Mouse (Mus musculus) kidney, postnatal 36 days (tissue): Measurements from ENCODE around the gene Ppm1l.

ENCODE experiments used
- DNase-seq, 2 experiments: peaks; one replicate each; pipeline ENCODE4 v3.0.0; 2021 to 2022; ENCODE audit warnings: mixed read lengths in 2 of 2

Ppm1l gene

DNA sequence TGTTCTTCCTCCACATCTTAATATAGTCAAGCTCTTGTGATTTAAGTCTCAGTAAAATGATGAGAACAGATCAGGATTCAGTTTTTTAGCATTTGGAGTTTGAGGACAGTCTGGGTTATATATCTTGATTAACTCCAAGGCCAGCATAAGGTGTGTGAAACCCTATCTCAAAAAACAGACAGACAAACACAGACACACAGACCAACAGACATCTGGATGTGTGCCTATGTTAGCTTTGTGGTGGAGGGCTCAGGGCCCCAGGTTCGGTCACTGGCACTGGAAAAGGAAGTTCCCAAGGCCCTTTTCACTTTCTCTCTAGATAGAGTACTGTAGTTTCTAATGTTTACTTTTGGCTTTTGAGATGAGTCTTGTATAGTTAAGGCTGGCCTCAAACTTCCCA lies 23.8 kb downstream of the Ppm1l start:
- no peak for DNase-seq

DNA sequence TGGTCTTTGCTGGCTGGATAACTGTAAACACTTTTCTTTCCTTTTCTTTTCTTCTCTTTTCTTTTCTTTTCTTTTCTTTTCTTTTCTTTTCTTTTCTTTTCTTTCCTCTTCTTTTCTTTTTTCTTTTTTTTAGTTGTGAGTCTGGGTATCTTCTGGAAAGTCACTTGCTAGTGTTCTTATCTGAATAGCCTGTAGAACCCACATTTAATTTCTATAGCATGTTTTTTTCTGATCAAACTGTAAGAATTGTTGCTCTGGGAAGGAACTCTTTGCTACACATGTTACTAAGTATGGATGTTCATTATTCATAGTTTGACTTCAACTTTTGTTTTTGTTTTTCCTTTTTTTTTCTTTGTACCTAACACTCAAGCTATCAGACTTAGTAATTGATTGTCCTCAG lies 24.3 kb downstream of the Ppm1l start:
- no peak for DNase-seq

DNA sequence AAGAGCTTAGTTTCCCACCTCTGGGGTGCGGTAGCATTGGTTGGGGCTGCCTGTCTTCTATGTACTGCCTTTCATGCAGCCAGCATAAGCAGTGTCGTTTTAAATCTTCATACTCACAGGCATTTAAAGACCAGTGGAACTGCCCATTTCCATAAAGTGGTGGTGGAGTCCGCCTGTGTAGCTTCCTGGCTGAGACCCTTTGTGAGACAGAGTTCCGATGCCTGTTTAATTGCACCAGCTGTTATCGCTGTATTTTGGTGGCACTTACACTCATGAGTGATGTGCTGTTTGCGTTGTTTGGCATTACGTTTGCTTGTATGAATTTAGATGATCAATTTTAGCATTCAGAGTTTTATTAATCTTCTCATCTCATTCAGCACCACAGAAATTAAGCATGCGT lies 24.9 kb downstream of the Ppm1l start:
- no peak for DNase-seq

DNA sequence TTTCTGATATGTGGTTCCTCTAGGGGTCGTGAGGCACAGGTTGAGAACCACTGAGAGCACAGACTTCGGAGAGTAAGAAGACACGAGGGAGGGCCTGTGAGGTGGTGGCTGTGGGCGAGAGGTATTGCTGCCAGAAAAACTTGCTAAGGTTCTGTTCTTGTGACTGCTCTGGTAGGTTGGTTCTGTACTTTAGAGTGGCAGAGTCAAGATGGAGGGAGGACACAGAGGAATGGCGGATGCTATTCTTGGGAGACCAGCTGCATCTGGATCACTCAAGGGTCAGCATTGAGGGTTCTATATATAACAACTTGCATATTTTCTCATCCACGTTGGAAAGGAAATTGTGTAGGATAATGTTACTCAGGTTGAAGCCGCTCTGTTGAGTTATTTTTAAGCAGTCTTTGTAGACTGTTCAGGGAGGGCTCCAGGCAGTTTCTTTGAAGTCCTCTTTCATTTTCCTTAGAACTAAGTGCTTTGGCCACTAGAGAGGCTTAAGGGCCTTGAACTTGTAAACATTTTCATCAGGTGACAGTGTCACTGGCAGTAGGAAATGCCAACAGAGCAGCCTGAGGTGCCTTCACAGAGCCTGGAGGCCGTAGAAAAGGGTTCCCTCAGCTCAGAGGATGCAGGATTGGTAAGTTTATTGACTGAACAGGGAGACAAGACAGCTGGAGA lies 25.7 kb downstream of the Ppm1l start:
- no peak for DNase-seq

DNA sequence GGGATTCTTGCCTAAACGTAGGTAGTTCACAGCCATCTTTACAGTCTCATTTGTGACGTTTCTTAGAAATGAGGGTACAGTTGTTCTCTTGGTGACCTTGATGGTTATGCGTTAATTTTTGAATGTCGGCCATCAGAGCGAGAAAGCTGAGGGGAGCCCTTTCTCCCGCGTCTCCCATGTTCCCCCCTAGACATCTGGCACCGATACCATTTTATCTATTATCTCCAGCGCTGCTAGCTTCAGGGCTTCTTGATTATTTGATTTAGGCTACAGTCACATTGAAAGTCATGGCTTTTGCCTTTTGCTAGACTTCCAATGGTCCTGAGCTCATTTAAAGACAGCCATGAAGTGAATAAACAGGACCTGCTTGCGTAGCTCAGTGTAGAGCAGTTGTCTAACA lies 26.5 kb downstream of the Ppm1l start:
- DNase-seq = no peak

DNA sequence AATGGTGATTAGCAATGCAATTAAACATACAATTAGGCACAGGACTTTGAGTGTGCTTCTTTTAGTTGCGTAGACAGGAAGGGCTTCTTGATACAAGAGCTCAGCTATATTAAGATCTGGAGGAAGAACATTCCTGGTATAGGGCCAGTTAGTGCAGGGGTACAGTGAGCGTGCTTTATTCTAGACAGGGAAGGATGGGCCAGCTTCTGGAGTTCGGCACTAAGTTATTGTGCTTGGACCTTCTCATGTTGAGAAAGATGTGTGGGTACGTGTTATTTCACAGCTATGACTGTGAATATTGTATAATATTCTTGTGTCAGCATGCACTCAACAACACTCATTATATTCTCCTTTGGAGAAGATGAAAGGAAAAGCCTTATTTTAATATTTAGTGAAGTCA lies 29.9 kb downstream of the Ppm1l start:
- DNase-seq = no peak

DNA sequence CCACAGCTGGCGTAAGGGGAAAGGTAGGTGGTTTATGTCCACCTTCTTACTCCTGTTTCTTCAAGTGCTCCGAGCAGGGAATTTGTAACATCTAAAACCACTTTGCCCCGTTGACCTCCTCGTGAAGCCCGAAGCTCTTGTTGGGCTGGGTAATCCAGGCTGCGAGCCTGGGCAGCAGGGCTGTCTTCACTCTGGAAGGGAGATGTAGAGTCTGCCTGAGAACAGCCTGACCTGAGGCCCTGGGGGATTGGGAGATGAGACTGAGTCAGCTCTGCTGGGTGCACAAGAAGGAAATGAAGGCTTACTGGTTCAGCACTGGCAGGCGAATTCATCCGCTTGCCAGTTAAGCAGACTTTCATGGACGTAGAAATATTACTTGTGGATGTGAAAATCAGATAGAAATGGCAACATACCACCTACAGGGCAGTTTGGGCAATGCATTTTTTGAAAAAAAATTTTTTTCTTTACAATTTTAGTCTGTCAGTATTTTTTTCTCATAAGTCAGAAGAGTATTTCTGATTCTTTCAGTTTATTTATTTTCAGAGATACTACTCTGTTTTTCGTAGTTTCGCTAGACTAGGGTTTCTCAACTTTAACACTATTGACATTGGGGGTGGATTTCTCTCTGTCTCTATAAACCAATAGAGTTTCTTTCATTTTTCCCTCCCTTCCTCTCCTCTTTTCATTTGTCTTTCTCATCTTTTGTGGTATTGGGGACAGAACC lies 31.7 kb downstream of the Ppm1l start:
- DNase-seq = no peak

DNA sequence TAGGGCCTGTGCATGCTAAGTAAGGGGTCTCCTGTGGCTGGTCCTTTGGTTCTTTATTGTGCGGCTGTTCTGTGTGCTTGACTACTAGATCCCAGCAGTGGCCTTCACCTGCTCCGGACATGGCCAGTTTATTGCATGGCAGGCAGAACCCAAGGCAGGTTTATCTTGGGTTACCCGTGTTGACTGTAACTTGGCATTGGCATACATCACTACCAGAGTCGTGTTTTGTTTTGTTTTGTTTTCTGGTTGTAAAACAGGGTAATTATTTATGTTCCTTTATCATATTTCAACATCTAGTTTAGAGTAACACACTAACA lies 32.2 kb downstream of the Ppm1l start:
- no peak for DNase-seq

DNA sequence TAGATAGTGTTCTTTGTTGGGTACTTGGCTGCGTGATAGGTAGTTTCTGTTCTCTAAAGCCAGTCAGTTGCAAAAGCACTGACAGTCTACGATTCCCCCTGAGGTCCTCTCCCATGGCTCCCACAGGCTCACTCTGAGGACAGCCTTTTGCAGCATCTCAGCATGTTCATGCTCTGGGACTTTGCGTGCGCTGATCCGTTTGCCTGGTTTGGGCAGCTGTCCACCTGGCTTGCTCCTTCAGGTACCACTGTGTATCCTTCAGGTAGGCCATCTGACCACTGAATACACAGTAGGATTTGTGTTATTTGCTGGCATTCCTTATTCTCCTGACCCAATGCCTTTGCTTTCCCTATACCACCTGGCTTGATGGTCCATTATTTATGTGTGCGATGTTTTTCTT lies 33.3 kb downstream of the Ppm1l start:
- no peak for DNase-seq

DNA sequence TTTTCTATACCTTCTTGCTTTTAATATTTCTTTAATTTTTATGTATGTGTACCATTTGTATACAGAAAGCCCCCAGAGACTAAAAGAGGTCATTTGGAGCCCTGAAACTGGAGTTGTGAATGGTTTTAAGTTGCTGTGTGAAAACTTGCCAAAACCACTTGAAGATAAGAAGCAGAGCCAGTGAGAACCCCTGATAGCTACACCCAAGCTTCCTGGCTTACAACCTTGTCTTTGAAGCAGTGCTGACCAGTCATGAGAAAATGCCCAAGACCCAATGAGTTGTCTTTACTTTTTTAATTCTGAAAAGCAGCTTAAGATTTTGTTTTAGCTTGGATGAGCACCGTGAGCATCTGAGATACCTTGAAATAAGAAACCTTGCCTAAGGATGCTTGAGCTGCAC lies 35.5 kb downstream of the Ppm1l start:
- no peak for DNase-seq

DNA sequence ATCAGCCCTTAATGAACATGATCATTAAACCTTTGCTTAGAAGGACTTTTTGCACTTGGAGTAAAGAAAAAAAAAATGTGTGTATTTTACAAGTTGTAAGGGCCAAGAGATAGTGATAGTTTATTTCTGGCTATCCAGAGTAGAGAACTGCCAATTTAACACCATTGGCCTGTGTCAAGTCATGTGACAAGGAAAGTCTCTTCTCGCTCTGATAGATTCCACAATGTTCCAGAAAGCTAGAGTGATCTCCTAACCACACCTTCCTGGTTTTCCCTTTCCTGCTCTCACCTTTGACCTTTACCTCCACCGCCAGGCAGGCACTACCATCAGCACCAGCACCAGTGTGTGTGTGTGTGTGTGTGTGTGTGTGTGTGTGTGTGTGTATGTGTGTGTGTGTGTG lies 38.0 kb downstream of the Ppm1l start:
- no peak for DNase-seq

DNA sequence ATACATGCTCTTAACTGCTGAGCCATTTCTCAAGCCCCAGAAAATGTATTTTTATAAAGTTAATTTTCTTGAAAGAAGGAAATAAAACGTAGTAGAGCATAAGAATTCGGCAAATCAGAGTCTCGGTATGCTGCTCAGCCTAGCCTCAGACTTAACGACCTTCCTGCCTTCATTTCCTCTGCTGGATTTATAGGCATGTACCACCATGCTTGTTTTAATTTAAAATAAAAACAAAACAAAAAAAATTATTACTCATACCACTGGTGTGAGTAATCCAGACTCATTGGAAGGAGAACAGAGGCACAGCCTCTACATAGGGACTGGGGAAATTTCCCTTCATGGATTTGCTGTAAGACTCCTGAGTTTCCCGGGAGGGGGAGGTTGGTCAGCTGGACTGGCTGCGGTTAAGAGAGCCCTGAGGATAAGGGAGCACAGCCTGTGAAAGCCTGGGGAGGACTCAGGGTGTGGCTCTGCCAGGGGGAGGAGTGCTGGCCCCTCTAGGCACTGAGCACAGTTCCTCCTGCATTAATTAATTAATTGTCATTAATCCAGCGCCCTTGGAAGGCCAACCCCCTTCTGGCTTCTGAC lies 39.5 kb downstream of the Ppm1l start:
- DNase-seq = no peak

DNA sequence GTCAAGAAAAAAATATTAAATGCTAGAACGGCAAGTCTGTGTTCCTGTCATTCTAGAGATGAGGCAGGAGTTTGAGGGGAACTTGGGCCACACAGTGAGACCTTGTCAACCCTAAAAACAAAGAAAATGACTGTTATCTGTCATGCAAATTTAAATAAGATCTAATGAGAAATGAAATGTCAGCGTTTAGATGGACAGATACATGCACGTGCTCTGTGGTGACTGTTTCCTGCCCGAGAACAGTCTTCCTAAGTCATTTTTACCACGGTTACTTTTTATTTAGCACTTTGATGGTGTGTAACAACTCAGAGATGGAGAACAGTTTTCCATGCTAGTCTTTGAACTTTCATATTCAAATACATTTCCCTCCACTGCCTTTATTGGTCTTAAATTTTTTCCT lies 40.1 kb downstream of the Ppm1l start:
- no peak for DNase-seq

DNA sequence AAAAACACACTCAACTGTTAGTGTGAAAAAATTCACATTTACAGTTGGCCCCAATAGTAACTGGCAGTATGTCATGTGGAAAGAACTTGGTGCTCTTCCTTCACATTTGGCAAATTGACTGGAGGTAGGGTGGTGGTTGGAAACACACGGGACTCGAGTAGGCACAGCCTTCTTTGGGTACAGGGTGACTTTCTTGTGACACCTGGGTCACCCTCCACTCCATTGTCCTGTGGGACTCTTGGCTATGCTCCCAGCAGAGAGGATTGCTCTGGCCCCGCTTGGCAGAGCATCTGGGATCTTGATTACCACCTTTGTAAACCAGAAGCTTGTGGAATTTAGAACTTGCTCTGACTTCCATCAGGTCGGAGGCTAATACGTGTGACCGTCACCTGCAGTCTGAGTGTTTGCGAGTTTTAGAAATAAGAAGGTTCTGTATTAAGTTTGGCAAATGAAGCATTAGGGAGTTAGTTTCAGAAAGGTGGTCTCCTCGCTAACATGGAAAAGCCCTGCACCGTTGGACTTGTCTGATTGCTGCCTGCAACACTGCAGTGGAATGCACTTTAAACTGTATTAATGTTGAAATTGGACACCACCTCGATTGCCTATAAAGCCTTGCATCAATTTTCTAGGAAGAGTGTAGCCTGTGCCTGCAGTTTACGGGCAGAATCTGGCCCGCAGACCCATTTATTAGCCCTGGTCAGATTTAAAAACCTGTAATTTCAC lies 41.4 kb downstream of the Ppm1l start:
- DNase-seq = peak in 1 of 2 experiments; percentile 17

DNA sequence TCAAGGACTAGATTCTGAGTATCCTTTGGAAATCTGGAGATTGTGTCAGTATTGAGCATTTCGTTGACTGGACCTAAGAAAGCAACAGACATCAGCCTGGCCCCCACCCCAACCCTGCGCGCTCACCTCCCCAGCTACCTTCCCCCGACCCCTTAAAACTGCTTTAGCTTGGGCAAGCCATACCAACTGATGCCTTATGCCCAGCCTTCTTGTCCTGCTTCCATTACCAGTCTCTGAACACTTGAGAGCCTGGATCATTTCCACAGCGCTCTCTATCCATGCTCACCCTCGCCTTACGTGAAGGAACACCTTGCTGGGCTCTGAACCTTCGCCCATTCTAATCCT lies 41.9 kb downstream of the Ppm1l start:
- DNase-seq = no peak

DNA sequence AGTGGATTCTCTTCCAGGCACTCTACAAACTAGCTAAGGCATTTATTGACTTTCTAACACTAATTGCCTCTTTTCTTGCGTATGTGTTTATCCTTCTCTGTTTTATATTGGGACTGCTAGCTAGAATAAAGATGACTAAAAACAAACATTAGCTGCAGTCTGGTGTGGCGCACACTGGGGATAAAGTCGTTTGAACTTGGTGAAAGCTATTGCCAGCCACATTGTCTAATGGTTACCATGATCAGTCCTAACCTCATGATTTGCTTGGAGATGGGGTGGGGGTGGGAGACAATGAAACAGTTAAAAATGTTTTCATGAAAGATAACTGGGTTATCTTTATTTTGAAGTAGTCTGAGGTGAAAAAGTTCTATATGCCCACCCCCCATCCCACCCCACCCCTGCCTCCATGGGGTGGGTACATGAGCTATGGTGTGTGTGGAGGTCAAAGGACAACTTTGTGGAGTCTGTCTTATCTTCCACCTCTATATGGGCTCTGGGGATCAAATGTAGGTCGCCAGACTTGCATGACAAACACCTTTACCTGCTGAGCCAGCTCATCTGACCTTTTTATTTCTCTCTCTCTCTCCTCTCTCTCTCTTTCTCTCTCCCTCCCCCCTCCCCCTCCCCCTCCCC lies 43.7 kb downstream of the Ppm1l start:
- DNase-seq = no peak

DNA sequence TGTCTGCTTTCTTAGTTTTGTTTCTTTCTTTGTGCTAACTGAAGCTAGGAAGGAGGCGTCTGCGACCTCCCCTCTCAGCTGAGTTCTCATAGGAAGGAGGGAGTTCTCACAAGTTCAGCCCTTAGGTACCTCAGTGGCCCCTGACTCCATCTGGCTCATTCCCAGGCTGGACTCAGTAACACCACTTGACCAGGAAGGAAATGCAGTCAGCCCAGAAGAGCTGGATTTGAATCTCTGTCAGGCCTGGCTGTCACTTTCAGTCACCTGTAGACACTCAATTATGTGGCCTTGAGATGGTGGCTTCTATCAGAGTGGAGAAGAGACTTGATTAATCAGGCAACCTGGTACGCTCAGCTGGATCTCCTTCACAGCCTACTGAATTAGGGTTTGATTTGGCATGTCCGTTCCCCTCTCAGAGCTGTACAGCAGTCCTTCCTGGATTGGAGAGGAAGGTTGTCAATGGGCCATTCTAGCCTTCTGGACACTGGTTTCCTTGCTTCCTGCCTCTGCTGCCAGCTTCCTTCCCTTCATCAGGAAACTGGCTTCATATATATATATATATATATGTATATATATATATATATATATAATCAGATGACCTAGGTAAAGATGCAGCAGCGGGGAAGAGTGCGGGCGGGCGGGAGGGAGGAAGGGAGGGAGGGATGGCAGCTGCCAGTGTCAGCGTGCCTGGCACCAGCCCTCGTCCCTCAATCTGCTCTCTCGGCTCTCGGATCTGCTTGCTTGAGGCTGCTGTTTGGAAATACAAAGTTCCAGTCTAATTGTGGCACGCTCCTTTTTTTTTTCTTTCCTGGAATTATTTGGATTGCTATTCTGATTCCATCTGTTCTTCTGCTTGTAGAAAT lies 45.1 kb downstream of the Ppm1l start:
- DNase-seq = no peak

DNA sequence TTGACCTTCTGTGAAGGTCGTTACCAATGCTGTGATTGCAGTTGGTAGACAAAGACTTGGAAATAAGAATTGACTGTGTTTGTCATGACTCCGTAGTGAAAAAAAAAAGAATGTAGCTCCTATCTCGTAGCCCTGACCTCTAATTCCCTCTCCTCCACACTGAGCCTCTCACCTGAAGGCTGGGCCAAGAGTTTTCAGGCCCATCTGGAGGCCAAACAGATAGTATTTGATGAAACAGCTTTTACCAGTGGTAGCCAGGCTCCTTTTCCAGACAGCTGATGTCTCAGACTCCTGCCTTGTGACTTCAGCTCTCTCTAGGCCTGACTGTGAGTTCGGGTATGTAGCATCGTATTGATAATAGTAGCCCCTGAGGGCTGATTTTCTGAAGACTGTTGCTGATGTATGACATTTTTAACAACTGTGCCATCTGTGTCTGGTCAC lies 45.7 kb downstream of the Ppm1l start:
- DNase-seq = no peak

DNA sequence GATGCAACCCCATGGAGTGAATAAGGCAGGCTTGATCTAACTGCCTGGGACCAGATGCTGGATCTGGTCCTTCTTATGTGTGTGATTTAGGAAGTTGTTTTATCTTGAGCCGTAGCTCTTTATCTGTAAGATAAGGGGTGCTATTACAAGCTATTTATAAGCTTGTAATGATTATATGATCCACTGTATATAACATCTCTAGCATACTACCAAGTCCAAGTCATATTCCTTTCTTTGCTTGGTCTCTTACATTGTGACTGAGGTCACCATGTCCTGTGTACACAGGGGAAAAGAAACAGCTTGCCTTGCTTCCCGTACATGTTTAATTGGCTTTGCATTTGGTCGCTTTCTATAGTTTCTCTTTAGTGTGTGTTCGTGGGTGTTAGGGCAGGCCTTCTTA lies 46.2 kb downstream of the Ppm1l start:
- no peak for DNase-seq

DNA sequence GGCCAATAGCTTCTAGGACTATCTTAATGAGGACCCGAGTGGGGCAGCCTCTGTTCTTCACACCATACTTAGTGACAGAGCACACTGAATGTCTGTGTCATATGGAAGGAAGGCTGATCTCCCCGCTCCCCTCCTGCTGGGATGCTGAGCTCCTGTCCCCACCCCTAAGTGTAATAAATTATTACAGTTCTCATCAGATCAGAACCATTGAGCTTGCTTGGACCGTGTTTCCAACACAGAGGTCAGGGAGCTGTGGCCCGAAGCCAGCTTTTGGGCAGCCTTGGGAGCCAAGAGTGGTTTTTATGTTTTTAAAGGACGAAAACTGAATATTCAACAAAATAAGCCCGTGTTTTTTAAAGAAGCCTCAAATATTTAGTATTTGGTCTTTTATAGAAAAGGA lies 47.5 kb downstream of the Ppm1l start:
- peak in 1 of 2 experiments; percentile 37 for DNase-seq

DNA sequence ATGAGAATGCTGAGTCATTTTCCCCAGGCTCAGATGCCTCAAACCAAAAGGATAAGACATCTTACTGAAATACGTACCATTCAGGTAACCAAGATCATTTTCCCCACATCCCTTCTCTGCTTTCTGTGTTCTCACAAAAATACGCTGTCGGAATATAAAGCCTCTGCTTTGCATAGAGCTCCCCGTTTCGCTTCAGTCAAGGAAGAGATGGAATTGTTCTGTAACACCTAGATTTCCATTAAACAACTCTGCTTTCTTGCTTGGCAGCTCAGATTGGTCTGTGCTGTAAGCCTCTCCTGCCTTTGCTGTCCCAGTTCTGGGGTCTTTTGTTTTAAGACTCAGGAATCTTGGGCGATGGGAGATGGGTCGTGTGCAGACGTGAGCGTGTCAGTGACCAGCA lies 51.3 kb downstream of the Ppm1l start:
- DNase-seq = no peak

DNA sequence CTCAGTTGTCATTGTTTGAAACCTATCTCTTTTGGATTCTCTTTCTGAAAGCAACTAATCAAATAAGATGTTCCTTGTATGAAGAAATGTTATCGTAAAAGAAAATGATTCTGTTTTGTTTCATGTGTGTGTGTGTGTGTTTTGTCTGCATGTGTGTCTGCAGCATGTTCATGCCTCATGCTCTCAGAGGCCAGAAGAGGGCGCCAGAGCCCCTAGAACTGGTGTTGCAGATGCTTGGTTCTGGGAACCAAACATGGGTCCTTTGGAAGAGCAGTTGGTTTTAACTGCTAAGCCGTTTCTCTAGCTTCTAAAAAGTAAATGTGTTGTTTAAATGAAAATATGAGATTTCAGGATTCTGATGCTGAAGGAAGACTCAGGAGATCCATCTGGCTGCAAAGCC lies 56.1 kb downstream of the Ppm1l start:
- no peak for DNase-seq
